Mouse (Mus musculus) left cerebral cortex, postnatal 4 days (tissue): Measurements from ENCODE around the gene Slc30a4. TPM values are rescaled to one million over a fixed set of nuclear protein-coding genes. Genes with fewer than 3 reads are reported as not detected.

Source experiments
- DNase-seq: peaks from one replicate; pipeline ENCODE4 v3.0.0-alpha.2; 2022
- intact Hi-C: fragments of 180-260 bp; cut with DNase I; formaldehyde crosslinking; loops from one replicate; pipeline ENCODE4 v1.15.1; 2025
- total RNA-seq, 2 experiments: library from RNA; stranded (reverse); gene quantifications; 2 replicates each; pipeline ENCODE4 v1.2.3; 2021

Gene Slc30a4
- total RNA-seq, 2 experiments from 2014 or later: 36.4 to 40.0 TPM

DNA sequence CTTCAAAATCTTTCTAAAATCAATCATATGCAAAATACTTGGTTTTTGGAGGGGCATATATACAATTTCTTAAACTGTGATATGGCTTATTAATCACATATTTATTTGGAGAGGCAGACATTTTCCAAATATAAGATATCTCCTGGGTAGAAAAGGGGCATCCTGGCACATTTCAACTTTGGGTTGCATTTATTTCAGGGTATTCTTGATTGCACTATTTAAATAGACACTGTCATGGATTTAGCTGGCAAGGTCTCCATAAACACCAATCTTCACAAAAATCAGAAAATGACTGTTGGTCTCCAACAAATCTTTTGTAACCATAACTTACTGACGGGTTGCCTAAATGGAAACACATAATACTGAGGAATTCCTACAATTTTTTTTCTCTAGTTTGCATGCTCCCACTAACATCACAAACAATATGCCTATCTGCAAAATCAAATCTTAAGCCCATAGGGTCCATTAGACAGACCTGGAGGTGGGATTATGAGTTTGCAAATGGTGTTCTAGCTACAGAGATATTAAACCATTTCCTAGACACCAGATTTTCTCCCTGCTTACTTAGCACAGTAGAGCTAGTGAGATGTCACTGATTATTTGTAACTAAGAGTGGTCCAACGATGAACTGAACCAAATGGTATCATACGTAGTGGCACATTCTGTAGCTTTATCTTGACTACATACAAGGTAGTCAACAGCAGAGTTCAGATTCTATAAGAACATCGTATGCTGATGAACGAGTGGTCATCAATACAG, 20.9 kb downstream of the Slc30a4 start:
- DNase-seq: no peak
- intact Hi-C loops: no loop called here

- DNase-seq: no peak
- intact Hi-C loops: no loop called here
Measured at GRCm38 (mm10) chr2:122675126-122675525, 27.3 kb downstream of the Slc30a4 start.

- intact Hi-C loops: no loop called here
Measured at GRCm38 (mm10) chr2:122672841-122673240, 29.6 kb downstream of the Slc30a4 start.

DNA sequence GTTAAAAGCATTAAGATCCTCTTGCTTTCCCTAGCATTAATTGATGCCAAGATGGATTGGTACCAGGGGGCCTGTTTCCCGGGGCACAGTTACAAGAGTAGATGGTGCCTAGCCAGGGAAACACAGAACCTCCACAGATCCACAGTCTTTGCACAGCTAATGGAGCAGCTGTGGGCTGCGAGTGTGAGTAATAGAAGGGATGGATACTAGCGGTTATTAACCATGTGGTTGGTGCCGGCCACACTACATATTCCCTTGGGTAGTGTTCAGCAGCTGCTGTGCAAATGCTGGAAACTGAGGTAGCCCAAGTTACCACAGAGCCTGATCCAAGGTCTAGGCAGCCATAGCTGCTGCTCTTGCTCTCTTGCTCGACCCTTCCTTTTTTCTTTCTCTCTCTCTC, 30.7 kb downstream of the Slc30a4 start:
- no peak for DNase-seq

More at GRCm38 (mm10) chr2:122672841-122673240, 29.6 kb downstream of the Slc30a4 start:
- no peak for DNase-seq

GRCm38 (mm10) chr2:122667856-122668255, 34.6 kb downstream of the Slc30a4 start:
- intact Hi-C loops: no loop called here
- peak; percentile 22 for DNase-seq

More for the DNA sequence above, 30.7 kb downstream of the Slc30a4 start:
- intact Hi-C loops: no loop called here

DNA sequence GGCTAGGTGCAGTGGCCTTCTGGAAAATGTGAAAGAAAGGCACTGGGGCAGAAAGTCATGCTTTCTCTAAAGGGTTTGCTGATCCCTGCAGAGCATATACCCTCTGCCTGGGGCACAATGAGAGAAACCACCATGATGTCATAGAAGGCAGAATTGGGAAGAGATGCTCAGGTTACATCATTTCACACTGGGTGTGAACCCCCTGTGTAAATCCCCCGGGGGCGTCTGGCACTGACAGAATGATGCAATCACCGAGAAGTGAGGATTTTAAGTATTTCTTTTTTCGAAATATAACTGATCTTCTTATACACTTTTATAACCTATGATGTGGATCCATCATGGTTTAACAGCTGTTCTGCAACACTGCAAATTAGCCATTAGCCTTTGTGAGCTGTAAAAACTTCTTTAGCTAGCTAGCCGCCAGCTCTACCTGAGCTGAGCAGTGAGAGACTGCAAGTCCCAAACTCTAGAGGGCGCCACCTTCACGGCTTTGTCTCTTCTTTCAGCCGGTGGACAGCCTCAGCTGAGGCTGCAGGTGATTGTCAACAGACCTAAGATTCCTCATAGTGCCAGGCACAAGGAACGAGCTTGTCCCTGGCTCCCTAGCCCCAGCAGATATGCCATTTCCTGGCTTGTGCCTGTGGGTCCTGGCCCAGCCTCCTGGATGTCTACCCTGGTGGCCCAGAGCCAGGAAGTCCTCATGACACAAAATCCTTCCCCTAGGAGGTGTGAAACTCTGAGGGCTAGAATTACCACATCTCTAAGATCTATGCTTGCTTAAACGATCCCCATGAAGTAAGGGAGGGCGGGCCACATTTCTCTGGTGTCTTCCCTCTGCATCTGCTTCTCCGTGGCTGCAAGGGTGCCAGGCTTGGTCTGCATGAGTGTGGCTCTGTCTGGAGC, 36.2 kb downstream of the Slc30a4 start:
- DNase-seq: peak; percentile 25
- intact Hi-C loops: no loop called here

- no peak for DNase-seq
- intact Hi-C loops: no loop called here
Measured at GRCm38 (mm10) chr2:122665253-122665972, 37.0 kb downstream of the Slc30a4 start.

GRCm38 (mm10) chr2:122659825-122660224, 42.6 kb downstream of the Slc30a4 start:
- no peak for DNase-seq
- intact Hi-C loops: no loop called here

DNA sequence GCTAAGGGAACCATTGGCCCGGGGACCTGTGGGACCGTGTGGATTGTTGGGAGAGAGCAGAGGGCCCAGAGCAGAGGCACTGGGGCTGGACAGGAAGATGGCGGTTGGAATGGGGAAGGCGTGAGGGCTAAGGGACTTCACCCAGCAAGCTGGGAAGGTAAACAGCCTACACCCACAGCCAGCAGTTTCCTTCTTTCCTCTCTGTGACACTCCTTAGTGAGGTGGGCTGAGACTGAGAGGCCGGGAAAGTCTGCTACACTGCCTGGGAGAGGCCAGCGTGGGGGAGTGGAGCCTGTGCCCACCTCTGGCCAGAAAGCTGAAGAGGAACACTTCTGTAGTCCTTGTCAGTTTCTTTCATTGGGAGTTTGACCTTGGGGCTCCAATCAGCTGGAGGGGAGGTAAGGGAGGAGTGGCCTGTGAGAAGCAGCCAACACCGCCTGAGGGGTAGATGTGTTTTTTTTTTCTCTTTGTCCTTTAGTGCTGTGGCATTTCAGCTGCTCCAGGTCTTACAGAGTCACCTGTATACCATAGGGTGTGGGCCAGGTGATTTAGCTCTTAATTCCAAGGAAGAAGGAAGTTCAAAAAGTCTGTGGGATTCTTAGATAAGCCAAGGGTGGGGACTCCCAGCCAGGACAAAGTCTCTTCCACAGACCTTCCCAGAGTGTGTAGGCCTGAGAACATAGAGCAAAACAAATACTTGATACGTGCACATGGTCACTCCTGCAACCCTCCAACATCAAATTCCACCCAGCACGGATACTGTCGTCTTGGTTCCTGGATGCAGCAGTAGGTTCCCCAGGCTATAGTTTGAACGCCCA, 44.5 kb downstream of the Slc30a4 start:
- intact Hi-C loops: no loop called here
- no peak for DNase-seq

DNA sequence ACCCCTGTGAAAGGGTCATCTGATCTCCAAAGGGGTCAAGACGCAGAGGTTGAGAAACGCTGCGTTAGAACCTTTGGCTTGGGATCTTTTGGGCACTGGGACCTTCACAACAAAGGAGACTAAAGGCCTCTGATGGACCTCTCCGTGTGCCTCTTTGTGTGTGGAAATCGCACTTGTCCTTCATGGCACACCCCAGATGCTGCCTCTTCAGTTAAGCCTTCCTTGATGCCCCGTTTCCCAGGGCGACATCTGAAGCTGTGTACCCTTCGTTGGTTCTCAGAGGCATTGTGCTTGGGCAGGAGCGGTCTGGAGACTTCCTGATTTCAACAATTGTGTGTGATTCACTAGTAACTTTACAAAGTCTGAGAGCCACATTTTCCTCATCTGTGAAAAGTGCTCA, 45.7 kb downstream of the Slc30a4 start:
- intact Hi-C loops: no loop called here
- DNase-seq: no peak

GRCm38 (mm10) chr2:122656052-122656451, 46.4 kb downstream of the Slc30a4 start:
- intact Hi-C loops: no loop called here
- DNase-seq: no peak

DNA sequence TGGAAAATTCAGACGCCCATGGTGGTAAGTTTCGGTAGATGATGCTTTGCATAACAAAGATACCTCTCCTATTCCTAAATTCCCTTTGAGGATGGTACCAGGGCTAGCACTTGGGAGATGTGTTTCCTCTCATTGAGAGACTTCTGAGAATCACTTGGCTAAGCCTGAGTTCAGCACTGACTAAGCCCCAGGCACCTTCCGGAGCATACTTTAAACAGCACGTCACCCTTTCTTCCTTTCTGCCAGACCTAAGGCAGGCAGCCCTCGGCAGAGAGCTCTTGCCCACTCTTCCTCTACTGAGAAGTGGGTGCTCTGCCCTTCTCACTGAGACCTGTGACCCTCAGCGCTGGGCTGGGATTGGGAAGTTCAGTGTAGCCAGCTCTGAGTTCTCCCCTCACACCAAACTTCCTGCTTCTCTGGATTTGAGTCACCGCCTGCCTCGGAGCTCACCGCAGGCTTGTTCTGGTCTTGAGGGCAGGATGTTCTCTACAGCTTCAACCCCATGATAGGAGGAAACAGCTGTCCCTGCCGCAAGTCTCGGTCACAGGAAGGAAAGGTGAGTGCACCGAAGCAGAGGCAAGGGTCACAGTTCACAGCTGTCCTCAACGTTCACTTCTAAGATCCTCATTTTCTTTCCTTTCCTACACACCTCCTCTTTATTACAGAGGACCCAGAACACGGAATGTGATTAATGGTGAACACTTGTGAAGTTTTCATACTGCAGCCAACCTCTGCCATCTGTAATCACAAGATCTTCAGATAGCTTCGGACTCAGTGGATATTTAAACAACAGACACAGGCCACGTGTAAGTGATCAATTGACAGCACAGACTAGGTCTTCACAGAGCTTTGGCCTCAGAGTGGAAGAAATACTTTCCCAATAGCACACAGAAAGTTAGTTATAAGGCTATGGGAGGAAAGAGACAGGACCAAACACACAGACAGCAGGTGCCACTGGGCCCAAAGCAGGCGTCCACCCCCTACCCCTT, 50.1 kb downstream of the Slc30a4 start:
- intact Hi-C loops: no loop called here
- no peak for DNase-seq

DNA sequence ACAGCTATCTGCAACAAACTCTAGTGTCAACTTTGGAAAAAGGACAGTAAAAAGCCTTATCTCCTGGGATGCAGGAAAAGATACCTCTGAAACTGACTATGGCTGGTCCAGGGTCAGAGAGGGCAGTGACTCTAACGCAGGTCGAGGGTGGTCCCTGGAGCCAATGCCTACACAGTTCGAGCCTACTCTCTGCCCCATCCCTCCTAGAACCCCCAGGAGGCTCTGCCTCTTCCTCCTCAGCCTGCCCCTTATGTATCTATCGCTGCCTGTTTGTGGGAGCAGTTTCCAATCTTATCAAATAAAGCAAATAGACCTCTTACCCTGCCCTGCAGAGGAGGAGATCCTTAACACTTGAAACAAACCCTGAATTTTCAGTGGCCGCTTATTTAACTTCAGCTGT, 63.8 kb downstream of the Slc30a4 start:
- no peak for DNase-seq
- intact Hi-C loops: loop anchor here (10.0 kb wide), 1 partner anchor 116 kb away; no protein-coding TSS in a partner anchor

- no peak for DNase-seq
- intact Hi-C loops: loop anchor here (10.0 kb wide), 1 partner anchor 117 kb away; no protein-coding TSS in a partner anchor
Measured at GRCm38 (mm10) chr2:122638029-122638428, 64.4 kb downstream of the Slc30a4 start.

GRCm38 (mm10) chr2:122637526-122637997, 64.9 kb downstream of the Slc30a4 start:
- intact Hi-C loops: loop anchor here (10.0 kb wide), 1 partner anchor 117 kb away; no protein-coding TSS in a partner anchor
- DNase-seq: peak; percentile 78

- DNase-seq: no peak
- intact Hi-C loops: loop anchor here (10.0 kb wide), 1 partner anchor 118 kb away; no protein-coding TSS in a partner anchor
Measured at GRCm38 (mm10) chr2:122636686-122637085, 65.8 kb downstream of the Slc30a4 start, which contains the start of gene AA467197. Gene AA467197 (plus strand): TSS chr2:122636986.
